Mouse (Mus musculus) G1E (cell line): Measurements from ENCODE around the gene Ntrk3.

Experiments
- CTCF ChIP-seq: IDR thresholded peaks from 2 replicates; pipeline ENCODE4 v1.5.1; 2012; ENCODE audit warnings: low read depth, low read length, inconsistent platforms, mixed read lengths
- GATA1 ChIP-seq: IDR thresholded peaks from 2 replicates; pipeline ENCODE4 v1.6.1; 2012; ENCODE audit warnings: borderline replicate concordance, low read length, inconsistent platforms, mixed read lengths
- GATA2 ChIP-seq: IDR thresholded peaks from 2 replicates; pipeline ENCODE4 v1.6.1; 2012; ENCODE audit warnings: low read depth, low read length, inconsistent platforms, borderline replicate concordance

DNA sequence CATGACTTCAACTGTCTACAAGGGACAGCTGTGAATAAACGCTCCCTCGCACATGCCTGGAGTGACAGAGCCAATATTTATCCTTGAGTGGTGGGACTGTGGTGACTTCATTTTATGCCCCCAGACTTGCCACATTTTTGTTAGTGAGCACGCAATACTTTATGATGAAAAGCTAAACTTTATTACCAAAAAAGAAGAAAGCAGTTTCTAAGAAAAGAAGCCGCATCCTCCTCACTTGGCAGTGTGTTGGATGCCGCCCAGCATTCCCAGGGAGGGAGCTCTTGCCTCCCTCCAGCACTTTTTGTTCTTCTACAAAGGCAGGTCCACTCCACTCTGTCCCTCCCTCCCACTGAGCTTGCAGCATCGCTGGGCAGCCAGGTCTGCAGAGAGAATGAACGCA, 77.0 kb downstream of the Ntrk3 start:
- TF ChIP-seq CTCF (no peak), GATA2 (no peak), GATA1 (no peak)
